Mouse (Mus musculus): ENCODE results near the gene Akap5. TPM values are rescaled to one million over a fixed set of nuclear protein-coding genes. Genes with fewer than 3 reads are reported as not detected.

Akap5 gene
- polyA plus RNA-seq, 1 experiment, result 51.4 TPM

DNA sequence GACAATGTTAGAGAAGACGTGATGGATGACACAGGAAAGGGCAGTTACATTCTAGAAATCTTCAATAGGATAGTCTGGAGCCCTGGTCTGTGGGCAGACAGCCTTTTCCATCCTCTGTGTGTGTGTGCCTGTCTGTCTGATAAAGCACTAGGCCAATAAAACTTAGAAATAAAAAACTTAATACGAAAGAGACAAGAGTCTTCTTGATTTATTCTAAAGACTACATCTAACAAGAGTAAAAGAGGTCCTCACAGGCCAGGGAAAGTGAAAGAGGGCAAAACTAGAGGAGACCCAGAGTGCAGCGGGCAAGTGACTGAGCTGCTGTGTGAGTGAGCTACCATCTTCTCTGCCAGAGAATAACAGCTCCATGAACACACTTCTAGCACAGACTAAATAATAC is 41.6 kb downstream of the Akap5 start:
- Histone ChIP-seq H3K4me1 (ENCODE audit: control insufficient read depth, insufficient read depth, low read length) (peaks cover 9% of the 10 kb centered on the region; the same call in 1 of the 2 replicates), H3K4me3 (ENCODE audit: insufficient read depth, low read length) (no peak overlapping the region), H3K27ac (ENCODE audit: insufficient read depth, low read length) (no peak overlapping the region)
- no peak for TF ChIP-seq POLR2A (IDR thresholded peaks at IDR 0.05; ENCODE audit: extremely low read depth, insufficient read depth, low read length)
- TF ChIP-seq CTCF (IDR thresholded peaks at IDR 0.05; ENCODE audit: extremely low read depth, insufficient read depth, low read length), result no peak

DNA sequence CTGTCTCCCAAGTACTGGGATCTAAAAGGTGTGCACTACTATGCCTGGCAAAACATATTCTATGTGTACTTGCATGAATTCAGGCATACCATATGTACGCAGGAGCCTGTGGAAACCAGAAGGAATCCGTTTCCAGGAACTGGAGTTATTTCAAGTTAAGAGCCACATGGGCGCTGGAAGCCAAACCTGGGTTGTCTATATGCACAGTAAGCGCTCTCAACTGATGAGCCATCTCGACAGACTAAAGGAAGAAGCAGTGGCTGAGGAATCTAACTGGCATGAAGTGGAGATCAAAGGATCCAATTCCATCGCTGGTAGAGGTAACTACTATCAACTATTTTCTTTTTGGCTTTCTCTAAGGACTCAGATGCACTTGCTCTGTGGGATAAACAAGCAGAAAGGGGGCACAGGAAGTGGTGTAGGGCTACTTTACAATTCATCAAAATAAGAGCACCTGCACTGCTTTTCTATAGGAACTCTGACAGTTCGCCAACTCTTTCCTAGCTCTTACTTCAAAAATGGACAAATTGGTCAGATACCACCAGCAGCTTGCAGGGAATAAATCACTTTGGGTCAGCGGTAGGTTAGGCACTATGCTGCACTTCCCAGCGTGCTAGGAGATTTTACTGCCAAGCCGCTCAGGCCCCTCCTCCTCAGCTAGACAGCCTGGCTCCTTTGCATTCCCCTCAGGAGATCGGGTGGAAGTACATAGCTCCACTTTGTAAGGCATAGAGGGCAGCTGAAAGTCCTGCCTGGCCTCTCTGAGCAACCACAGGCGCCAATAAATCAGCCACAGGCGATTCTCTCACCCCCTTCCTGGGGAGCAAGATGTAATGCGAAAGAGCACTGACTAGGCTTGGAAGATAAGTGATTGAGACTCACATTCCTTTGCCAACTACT is 42.7 kb downstream of the Akap5 start:
- no peak overlapping the region for H3K27ac ChIP-seq (ENCODE audit: insufficient read depth, low read length)

DNA sequence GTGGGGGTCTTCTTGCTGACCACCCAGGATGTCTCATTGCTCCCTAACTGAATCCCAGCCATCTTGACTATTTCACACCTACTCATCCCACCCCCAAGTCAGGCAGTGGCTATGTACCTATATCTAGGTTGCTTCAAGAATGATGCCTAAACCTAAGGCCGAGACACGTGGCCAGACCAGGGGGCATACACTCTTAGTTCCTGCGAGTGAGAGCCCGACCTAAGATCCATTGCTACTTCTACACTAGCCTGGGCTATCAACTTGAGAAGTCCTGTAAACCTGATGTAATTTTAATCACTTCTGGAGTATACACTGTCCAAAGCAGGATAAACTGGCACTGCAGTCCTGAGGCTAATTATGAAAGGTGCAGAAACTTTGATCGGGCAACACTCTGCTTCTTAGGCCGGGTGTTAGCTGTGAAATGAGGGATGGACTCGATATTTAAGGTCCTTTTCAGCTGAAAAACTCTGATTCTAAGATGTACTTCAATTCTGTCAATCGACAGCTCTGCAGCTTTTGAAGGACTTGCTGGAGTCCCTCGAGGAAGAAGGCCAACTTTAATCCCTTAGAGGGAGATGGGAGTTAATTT is 43.6 kb downstream of the Akap5 start:
- TF ChIP-seq CTCF (IDR thresholded peaks at IDR 0.05; ENCODE audit: extremely low read depth, insufficient read depth, low read length) (no peak), POLR2A (IDR thresholded peaks at IDR 0.05; ENCODE audit: extremely low read depth, insufficient read depth, low read length) (no peak)
- H3K4me1 ChIP-seq (ENCODE audit: control insufficient read depth, insufficient read depth, low read length), result peaks cover 9% of the 10 kb centered on the region; the same call in 1 of the 2 replicates
- peak overlapping the region; percentile 100; the same call in 1 of the 2 replicates for H3K27ac ChIP-seq (ENCODE audit: insufficient read depth, low read length)
- peak overlapping the region; percentile 92 for H3K4me3 ChIP-seq (ENCODE audit: insufficient read depth, low read length)

More for the DNA sequence above, 42.7 kb downstream of the Akap5 start:
- peak overlapping the region; percentile 92; the same call in 1 of the 2 replicates for H3K4me3 ChIP-seq (ENCODE audit: insufficient read depth, low read length)
- peaks cover 9% of the 10 kb centered on the region; the same call in 1 of the 2 replicates for H3K4me1 ChIP-seq (ENCODE audit: control insufficient read depth, insufficient read depth, low read length)
- TF ChIP-seq POLR2A (IDR thresholded peaks at IDR 0.05; ENCODE audit: extremely low read depth, insufficient read depth, low read length) (no peak), CTCF (IDR thresholded peaks at IDR 0.05; ENCODE audit: extremely low read depth, insufficient read depth, low read length) (no peak)

- TF ChIP-seq POLR2A (IDR thresholded peaks at IDR 0.05; ENCODE audit: extremely low read depth, insufficient read depth, low read length) (no peak), CTCF (IDR thresholded peaks at IDR 0.05; ENCODE audit: extremely low read depth, insufficient read depth, low read length) (no peak)
Measured at GRCm38 (mm10) chr12:76368790-76369205, 44.1 kb downstream of the Akap5 start.

DNA sequence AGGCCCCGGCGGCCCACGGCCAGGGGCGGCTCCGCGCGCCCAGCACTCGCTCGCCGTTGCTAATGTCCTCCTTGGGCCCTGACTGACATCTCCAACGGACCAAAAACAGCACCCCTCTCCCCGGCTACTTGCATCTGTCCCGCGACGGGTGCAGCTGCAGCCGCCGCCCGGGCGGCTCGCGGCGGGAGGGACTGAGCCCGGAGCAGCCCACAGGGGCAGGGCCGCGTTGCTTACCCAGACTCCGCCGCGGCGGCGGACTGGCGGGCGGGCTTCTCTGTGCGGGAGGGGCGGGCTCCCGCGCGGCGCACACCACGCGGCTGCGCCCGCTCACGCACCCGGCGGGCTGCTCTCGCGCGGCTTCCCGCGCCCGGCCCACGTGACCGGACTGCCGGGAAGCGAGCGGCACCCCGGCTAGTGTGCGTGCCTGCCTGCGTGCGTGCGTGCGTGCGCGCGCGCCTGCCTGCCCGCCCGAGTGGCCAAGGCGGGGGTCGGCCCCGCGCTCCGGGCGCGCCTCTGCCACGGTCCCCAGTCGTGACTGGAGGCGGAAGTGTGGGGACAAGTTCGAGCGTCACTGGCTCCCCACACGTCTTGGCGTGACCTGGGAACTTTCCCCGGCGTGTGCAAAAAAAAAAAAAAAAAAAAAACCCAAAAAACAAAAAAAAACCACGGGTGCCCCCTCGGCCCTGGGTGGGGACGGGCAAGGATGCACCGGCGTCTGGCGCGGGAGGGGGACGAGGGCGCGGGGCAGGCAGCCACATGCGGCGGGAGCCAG is 44.7 kb downstream of the Akap5 start, which contains the start of gene Zbtb25:
Gene Zbtb25, minus strand, starts transcription at position 397 of the 772 bp plus-strand sequence.
- Histone ChIP-seq H3K4me3 (ENCODE audit: insufficient read depth, low read length) (peak within 1 kb of the TSS; percentile 92), H3K4me1 (ENCODE audit: control insufficient read depth, insufficient read depth, low read length) (peaks cover 9% of the 10 kb centered on the region; the same call in 1 of the 2 replicates), H3K27ac (ENCODE audit: insufficient read depth, low read length) (peak within 1 kb of the TSS; percentile 100)
- peak; percentile 66 for TF ChIP-seq POLR2A (IDR thresholded peaks at IDR 0.05; ENCODE audit: extremely low read depth, insufficient read depth, low read length)
- TF ChIP-seq CTCF (IDR thresholded peaks at IDR 0.05; ENCODE audit: extremely low read depth, insufficient read depth, low read length), result no peak

More at GRCm38 (mm10) chr12:76368790-76369205, 44.1 kb downstream of the Akap5 start:
- Histone ChIP-seq H3K27ac (ENCODE audit: insufficient read depth, low read length) (peak overlapping the region; percentile 100), H3K4me1 (ENCODE audit: control insufficient read depth, insufficient read depth, low read length) (peaks cover 9% of the 10 kb centered on the region; the same call in 1 of the 2 replicates), H3K4me3 (ENCODE audit: insufficient read depth, low read length) (peak overlapping the region; percentile 92)

DNA sequence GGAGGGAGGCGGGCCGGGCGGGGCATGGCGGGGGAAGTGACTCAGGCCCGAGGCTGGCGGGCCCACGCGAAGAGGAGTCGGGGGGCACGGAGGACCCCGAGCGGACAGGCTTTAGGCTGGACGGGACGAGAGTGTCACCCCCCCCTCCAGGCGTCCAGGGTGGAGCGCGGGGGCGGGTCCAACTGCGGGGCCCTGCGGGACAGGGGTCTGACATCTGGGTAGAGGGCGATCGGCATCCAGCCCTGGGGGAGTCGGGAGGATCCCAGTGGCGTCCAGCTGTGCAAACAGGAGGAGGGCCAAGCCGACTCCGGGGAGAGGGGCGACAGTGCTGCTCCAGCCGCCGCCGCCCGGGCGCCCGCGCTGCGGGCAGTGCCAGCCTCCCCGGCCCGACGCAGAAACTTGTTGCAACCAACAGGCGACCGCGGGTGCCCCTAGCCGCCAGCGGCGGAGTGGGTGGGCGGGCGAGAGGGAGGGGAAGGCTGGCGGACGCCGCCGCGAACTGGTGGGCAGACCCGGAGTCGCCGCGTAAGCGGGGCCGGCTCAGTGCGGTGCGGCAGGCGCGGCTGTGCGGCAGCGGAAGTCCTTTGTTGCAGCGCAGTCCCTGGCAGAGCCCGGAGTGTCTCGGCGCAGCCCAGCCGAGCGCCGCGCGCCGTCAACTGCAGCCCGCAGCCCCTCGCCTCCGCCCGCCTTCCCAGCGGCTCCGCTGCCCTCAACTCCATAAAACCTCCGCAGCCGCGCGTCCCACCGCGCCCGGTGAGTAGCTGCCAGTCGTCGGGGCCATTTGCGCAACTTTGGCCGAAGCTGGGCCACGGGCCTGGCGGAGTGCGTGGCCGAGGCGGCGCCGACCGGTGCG is 45.5 kb downstream of the Akap5 start, which contains the start of gene Zbtb1:
Gene Zbtb1, plus strand, starts transcription at position 289 of the 853 bp plus-strand sequence.
- TF ChIP-seq CTCF (IDR thresholded peaks at IDR 0.05; ENCODE audit: extremely low read depth, insufficient read depth, low read length), result no peak
- TF ChIP-seq POLR2A (IDR thresholded peaks at IDR 0.05; ENCODE audit: extremely low read depth, insufficient read depth, low read length), result peak; percentile 49
- peak within 1 kb of the TSS; percentile 92 for H3K4me3 ChIP-seq (ENCODE audit: insufficient read depth, low read length)
- H3K4me1 ChIP-seq (ENCODE audit: control insufficient read depth, insufficient read depth, low read length), result peaks cover 9% of the 10 kb centered on the region; the same call in 1 of the 2 replicates
- H3K27ac ChIP-seq (ENCODE audit: insufficient read depth, low read length), result peak within 1 kb of the TSS; percentile 100

DNA sequence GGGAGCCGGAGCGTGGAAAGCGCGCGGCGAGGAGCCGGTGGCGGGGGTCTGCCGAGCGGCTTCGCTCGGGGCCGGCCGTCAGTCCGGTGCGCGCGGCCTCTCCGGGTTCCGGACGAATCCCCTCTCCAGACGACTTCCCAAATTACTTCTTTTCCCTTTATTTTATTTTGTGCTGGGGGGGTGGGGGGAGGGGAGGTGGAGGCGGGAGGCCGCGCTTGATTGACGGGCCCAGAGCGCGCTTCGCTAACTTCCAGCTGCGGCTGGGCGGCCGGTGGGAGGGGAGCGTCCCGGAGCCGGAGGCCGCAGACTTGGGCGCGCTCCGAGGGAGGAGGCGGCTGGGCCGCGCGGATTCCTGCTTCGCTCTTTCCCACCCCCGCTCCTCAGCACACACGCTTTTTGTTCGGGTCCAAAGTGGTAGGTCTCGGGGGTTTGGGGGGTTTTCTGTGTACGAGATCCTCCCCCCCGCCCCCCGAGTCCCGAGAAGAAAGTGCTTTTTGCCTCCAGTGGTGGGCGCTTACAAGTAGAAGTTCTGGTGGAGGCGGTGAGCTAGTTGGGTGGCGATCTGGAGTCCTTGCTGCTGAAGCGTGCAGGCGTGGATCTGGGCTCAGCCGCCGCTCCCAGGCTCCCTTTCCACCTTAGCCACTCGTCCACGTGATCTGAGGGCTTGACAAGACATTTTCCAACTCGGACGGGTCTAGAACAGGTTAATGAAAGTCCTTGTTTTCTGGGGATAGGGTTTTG is 46.3 kb downstream of the Akap5 start:
- Histone ChIP-seq H3K4me3 (ENCODE audit: insufficient read depth, low read length) (peak overlapping the region; percentile 92), H3K4me1 (ENCODE audit: control insufficient read depth, insufficient read depth, low read length) (peaks cover 9% of the 10 kb centered on the region; the same call in 1 of the 2 replicates), H3K27ac (ENCODE audit: insufficient read depth, low read length) (peak overlapping the region; percentile 99)
- TF ChIP-seq POLR2A (IDR thresholded peaks at IDR 0.05; ENCODE audit: extremely low read depth, insufficient read depth, low read length), result no peak
- no peak for TF ChIP-seq CTCF (IDR thresholded peaks at IDR 0.05; ENCODE audit: extremely low read depth, insufficient read depth, low read length)

DNA sequence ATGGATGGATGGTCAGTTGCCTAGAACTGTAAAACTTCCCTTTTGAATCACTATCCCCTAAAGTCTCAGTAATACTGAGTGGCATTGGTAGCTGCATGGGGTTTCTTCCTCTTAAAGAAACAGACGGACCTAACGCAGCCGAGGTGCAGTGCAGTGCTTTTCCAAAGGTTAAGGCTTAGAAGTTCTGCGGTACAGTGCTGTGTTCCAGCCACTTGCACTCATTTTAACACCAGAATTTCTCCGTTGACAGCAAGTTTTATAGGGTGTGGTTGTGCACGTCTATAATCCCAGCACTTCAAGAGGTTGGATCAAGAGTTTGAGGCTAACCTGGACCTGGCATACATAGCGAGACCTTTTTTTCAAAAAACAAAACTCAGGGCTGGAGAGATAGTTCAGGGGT is 47.4 kb downstream of the Akap5 start:
- Histone ChIP-seq H3K4me1 (ENCODE audit: control insufficient read depth, insufficient read depth, low read length) (peaks cover 9% of the 10 kb centered on the region), H3K27ac (ENCODE audit: insufficient read depth, low read length) (no peak overlapping the region), H3K4me3 (ENCODE audit: insufficient read depth, low read length) (no peak overlapping the region)
- TF ChIP-seq POLR2A (IDR thresholded peaks at IDR 0.05; ENCODE audit: extremely low read depth, insufficient read depth, low read length) (no peak), CTCF (IDR thresholded peaks at IDR 0.05; ENCODE audit: extremely low read depth, insufficient read depth, low read length) (no peak)
